Mouse (Mus musculus): ENCODE measurements around the gene Trip4.
"Not testable (repeated sequence)": the region's sequence is repeated elsewhere in the genome, so short reads cannot be mapped to it uniquely, and the experiment has no call there.

Trip4 gene

DNA sequence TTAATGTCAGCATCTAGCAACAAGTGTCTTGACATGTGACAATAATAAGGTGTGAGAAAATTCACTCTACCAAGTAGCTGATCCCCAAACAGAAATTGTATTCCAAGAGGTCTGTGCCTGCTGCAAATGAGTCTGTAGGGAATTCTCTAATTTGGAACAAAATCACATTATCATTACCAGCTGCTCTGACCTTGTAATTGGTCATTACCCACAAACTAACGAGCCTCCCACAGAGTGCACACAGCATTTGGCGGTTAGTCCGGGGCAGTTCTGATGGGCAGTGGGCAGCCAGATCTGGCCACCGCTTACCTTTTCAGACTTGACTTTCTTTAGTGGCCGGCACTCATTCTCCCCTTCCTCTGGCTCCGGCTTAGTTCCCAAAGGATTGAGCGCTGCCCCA, 114.3 kb downstream of the Trip4 start:
- no peak for DNase-seq (ENCODE audit: low read depth)

DNA sequence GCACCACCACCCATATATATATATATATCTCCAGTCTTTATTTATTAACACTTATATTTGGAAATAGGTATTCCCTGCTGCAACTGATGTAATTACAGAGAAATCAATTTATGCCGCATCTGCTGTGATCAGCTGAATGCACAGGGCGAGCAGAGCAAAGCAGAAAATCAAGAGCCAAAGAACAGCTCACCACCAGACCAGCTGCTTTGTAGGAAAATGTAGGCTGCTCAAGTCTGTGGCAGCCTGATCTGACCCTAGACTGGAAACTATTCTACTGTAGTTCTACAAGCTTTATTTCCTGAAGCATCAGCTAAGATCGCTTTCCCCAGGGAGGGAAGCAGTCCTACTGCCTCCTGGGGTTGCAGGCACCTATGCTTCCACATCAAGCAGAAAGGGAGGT, 115.1 kb downstream of the Trip4 start:
- DNase-seq (ENCODE audit: low read depth), result no peak

DNA sequence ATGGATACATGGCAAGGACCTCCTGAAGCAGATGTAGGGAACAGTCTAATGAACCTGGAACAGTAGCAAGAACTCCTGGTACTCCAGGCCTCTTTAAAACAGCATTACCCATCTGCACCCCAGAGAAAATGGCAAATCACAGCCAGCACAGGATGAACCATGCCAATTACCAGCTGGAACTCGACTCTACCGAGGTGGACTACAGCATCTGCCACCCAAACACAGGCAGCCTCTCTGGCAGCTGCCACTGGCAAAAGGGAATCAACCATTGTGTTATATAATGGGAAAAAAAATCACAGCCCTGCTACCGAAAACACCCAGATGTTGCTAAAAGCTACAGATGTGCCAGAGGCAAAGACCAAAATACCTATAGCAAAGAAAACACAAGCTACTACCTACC, 115.5 kb downstream of the Trip4 start:
- DNase-seq (ENCODE audit: low read depth), result no peak

DNA sequence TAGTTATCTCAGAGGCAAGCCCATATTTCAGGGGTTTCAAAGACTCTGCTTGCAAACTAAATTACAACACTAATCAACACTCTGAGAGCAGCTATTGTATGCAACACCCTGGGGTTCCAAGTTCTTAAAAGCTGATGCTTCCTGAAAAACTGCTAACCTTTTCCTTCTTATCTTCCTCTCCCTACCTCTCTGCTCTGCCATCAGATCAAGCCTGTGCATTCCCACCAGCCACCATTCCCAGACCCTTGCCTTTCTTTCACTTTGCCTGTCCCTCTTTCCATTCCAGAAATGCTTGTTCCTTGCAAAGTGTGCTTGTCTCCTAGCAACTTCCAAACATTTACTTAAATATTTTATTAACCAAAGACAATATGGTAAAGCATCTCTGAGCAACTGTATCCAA, 116.7 kb downstream of the Trip4 start:
- no peak for DNase-seq (ENCODE audit: low read depth)

DNA sequence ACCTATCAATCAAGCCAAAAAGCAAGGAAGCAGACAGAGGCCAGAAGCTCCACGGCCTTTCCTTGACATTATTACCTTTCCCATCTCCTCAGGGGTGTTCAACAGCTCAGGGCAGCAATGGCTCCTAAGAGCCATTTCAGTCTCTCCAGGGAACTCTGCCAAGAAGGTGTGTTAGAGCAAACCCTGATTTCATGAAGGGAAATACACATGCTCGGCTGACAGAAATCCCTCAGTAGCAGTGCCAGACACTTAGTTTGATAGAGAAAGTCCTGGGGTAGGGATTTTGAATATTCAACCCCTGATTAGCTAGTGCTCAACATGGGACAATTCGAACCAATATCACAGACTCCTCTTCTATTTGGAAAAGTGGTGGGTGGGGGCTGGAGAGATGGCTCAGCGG, 117.5 kb downstream of the Trip4 start:
- no peak for DNase-seq (ENCODE audit: low read depth)

DNA sequence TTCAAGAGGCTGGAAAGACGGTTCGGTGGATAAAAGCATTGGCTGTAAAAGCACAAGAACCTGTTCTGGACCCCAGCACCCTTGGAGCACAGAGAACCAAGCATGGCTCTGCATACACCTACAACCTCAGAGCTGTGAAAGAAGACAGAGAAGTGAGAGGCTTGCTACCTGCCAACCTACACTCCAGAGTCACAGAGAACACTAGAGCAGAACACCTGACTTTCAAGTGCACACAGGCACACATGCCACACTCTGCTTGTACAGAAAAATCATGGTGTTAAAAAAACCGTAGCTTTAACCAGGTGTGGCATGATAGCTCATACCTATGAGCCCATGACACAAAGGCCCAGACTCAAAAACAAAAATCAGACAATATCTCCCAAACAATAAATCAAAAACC, 118.8 kb downstream of the Trip4 start:
- DNase-seq (ENCODE audit: low read depth), result no peak

DNA sequence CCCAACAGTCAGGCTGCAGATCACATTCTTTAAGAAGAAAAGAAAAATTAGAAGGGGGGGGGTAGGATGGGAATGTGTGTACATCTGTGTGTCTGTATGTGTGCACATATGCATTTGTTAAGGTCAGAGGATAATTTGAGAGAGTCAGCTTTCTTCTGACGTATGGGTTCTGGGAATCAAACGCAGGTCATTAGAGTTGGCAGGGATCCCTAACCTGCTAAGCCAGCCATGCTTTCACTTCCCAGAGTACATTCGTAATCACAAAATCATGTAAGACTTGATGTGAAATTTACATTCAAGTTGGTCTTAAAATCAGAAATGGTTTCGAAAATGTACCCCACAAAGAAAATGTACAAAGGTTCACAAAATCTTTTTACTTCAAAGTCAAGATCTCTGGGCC, 120.0 kb downstream of the Trip4 start:
- no peak for DNase-seq (ENCODE audit: low read depth)

DNA sequence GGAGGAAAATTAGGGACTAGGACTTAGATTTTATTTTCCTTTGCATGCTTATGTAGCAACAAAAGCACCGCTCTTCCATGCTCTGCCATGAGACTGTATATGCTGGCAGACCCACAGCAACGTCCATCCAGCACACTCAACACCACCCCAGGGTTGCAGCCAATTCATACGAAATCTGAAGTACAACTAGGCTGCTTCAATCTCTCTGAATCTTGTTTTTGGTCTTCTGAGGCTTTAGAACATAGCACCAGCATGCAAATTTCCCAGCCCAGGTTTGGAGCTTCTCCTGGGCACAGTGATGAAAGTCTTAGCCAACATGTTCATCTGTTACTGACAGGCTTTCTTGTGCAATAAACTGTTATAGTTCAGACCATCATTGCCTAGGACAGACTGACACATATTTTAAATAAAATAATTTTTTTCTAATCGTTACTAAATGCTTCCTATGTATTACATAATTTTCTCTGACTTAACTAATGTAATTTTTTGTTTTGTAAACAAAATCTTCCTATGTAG, 120.7 kb downstream of the Trip4 start:
- no peak for DNase-seq (ENCODE audit: low read depth)

DNA sequence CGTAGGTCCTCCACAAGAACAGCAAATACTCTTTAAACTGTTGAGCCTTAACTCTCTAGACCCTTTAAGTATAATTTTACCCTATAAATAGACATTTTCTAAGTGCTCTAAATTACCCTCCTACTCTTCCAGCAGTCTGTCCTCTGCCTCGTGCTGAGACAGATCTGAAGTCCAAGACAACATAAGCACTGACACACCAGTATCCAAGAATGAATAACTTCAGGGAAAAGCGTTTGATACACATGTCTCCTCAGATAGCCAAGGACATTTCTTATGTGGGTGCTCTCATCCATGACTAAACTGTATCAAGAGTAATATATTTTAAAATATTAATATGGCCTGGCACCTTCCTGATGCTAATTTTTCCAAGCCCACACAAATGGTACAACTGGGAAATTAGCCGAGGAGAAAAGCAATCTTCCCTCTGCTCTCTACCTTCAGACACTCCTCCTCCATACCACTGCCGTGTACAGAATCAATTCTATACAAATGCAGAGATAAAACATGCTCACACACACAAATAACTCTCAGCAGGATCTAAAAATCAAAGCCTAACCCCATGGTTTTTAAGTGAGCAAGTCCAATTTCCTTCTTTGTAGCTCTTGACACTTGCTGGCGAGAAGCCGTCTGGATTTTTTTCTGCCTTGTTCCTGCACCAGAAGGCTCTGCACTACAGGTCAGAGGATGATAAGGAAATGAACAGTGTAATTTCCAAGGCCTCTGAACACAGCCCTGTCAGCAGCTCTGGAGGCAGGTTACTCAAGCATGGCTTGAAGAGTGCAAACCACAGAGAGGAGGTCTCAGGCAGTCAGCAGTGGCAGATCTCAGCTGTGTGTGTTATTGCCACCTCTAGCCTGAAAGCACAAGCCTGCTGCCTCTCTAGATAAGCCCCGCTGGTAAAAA, 121.5 kb downstream of the Trip4 start:
- DNase-seq (ENCODE audit: low read depth), result no peak

DNA sequence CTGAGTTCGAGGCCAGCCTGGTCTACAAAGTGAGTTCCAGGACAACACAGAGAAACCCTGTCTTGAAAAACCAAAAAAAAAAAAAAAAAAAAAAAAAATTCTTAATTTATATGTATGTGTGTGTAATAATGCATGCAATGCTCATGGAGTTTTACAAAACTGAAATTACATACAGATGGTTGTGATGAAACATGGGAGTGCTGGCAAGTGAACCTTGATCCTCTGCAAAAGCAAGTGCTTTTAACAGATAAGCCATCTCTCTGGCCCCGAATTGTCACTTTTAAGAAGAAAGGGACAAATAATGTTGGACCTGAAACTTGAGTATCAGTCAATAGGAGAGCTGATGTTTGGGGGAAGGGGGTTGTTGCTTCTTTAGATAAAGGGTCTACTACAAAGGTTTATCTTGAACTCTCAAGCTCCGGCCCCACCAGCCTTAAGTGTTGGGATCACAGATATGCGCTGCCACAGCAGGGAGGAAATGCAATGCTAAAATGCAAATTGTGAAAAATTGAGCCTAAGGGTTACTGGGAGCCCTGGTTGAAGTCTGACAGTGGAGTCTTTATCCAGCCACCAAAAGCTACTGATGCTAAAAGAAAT, 122.7 kb downstream of the Trip4 start:
- DNase-seq (ENCODE audit: low read depth), result no peak

DNA sequence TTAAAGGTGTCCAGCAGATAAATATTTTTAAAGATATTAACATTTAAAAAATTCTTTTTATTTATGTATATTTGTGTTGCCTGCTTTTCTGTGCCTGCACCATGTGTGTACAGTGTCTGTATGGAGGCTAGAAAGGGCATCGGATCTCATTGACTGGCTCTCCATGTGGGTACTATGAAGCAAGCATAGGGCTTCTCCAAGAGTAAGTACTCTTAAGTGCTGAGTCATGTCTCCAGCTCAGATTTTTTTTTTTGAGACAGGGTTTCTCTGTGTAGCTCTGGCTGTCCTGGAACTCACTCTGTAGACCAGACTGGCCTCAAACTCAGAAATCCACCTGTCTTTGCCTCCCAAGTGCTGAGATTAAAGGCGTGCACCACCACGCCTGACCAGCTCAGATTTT, 129.0 kb downstream of the Trip4 start:
- not testable (repeated sequence) for DNase-seq (ENCODE audit: low read depth)

Data from naive thymus-derived CD4-positive, alpha-beta T cell, adult 2 months (primary cell).